Mouse (Mus musculus): Measurements from ENCODE around the gene Gm11758. TPM values are rescaled to one million over a fixed set of nuclear protein-coding genes. Genes with fewer than 3 reads are reported as not detected.

Gene Gm11758
- not detected for total RNA-seq (2023)

DNA sequence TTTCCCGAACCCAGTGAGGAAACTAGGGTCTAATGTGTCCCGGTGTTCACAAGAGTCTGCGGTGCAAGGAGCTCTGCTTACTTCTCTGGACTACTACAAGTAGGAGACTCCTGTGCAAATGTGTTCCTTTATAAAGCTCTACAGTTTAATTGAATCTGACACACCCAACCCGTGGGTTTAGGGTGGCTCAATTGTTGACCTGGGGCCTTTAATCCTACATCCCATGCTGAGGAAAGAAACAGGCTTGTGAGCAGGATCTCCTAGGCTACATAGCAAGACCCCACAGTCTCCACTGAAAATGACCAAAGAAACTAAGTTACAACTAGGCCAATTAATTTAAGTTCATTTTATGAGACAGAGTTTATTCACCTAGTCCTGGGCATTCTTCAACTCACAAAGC, at the start of gene Gm11758:
Gene Gm11758, minus strand, starts transcription at position 101 of the 400 bp plus-strand sequence.

GRCm38 (mm10) chr4:73920660-73921059, 44.6 kb upstream of the Gm11758 start, which contains the start of gene Gm11756:
Gene Gm11756, minus strand, starts transcription at chr4:73920760.

GRCm38 (mm10) chr4:73905853-73906252, 29.8 kb upstream of the Gm11758 start, which contains the start of gene Gm13871:
Gene Gm13871, minus strand, starts transcription at chr4:73905953.

DNA sequence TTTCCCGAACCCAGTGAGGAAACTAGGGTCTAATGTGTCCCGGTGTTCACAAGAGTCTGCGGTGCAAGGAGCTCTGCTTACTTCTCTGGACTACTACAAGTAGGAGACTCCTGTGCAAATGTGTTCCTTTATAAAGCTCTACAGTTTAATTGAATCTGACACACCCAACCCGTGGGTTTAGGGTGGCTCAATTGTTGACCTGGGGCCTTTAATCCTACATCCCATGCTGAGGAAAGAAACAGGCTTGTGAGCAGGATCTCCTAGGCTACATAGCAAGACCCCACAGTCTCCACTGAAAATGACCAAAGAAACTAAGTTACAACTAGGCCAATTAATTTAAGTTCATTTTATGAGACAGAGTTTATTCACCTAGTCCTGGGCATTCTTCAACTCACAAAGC, 14.9 kb upstream of the Gm11758 start, which contains the start of gene Gm11757:
Gene Gm11757, minus strand, starts transcription at position 101 of the 400 bp plus-strand sequence.

Other genes with a start within 250 kb of the Gm11758 start
- gene Gm11236, start 238.1 kb downstream of the Gm11758 start, total RNA-seq (2023) = not detected
- not detected for gene Gm11239, start 207.9 kb downstream of the Gm11758 start, total RNA-seq (2023)
- not detected for gene Gm428, start 192.8 kb downstream of the Gm11758 start, total RNA-seq (2023)
- not detected for gene Rasef, start 85.3 kb downstream of the Gm11758 start, total RNA-seq (2023)
- not detected for gene Gm11757, start 14.8 kb upstream of the Gm11758 start, total RNA-seq (2023)
- gene Gm13871, start 29.7 kb upstream of the Gm11758 start, total RNA-seq (2023) = not detected
- not detected for gene Gm11756, start 44.5 kb upstream of the Gm11758 start, total RNA-seq (2023)
- gene 2310002L09Rik, start 74.6 kb upstream of the Gm11758 start, total RNA-seq (2023) = not detected
- gene Frmd3, start 137.2 kb upstream of the Gm11758 start, total RNA-seq (2023) = not detected

Data from CD8-positive naive resting alpha-beta T cell, adult 57 days (primary cell).